Comparison of ENCODE assay signal across 8 mouse cellular contexts in the genomic region with DNA sequence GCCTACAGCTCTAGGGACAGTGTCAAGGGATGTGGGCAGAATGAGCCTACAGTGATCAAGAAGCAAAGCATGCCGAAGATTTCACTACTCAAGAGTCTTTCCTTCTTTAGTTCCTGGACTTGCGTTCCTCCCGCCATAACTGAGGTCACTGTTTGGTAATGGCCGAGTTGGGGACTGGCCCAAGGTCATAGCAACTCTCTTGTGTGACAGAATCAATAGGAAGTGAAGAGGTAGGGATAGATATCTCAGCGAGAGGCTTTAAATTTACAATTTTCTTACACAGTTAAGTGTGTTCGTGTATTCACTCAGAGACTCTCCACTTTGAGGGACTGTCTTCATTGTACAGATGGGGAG. TPM values are rescaled to one million over a fixed set of nuclear protein-coding genes. Genes with fewer than 3 reads are reported as not detected.
DNase-seq lines count a peak whose midpoint lies in the region; ATAC-seq and TF ChIP-seq lines count a peak whose summit lies in the region.

No protein-coding gene starts in this region.

- H3K27ac ChIP-seq in heart, adult 2 months, result peak overlapping the region; percentile 85
- no peak overlapping the region for H3K27ac ChIP-seq in forebrain, embryonic 11.5 days (ENCODE audit: low read depth, low read length)
- peak overlapping the region; percentile 93 for H3K27ac ChIP-seq in liver, embryonic 13.5 days

- TF ChIP-seq EP300 in heart, adult 2 months (IDR thresholded peaks at IDR 0.05; ENCODE audit: insufficient read depth, low read depth, low read length), result no peak

- peak in 1 of 2 experiments; percentile 31 for DNase-seq in heart, adult 2 months
- DNase-seq in heart, adult 8-10 months (ENCODE audit: low spot score), result no peak
- DNase-seq in forebrain, embryonic 11.5 days (ENCODE audit: low spot score), result no peak
- DNase-seq in liver, embryonic 13.5 days, result peak; percentile 15
- DNase-seq in left cerebral cortex, adult 11 months (ENCODE audit: low spot score), result no peak
- no peak for DNase-seq in MN1 (ENCODE audit: low spot score)

- TF ChIP-seq POLR2A in heart, adult 2 months (IDR thresholded peaks at IDR 0.05; ENCODE audit: insufficient read depth, low read depth, low read length), result no peak

- H3K9me3 ChIP-seq in E14TG2a.4 (ENCODE audit: low read length), result peaks cover 17% of the 10 kb centered on the region
- no peaks in the 10 kb centered on the region for H3K9me3 ChIP-seq in forebrain, embryonic 11.5 days (ENCODE audit: control insufficient read depth, low read length)
- H3K9me3 ChIP-seq in liver, embryonic 13.5 days (replicated peaks), result no peaks in the 10 kb centered on the region

- H3K4me2 ChIP-seq in forebrain, embryonic 11.5 days (ENCODE audit: low read depth, low read length, severe bottlenecking), result peak overlapping the region; percentile 82
- H3K4me2 ChIP-seq in liver, embryonic 13.5 days, result peak overlapping the region; percentile 83

- H3K27me3 ChIP-seq in heart, adult 2 months (ENCODE audit: control insufficient read depth, insufficient read depth, low read length), result no peaks in the 10 kb centered on the region
- no peaks in the 10 kb centered on the region for H3K27me3 ChIP-seq in E14TG2a.4 (ENCODE audit: insufficient read depth, low read length)
- H3K27me3 ChIP-seq in forebrain, embryonic 11.5 days (ENCODE audit: control insufficient read depth, insufficient read depth, low read length), result no peaks in the 10 kb centered on the region
- no peaks in the 10 kb centered on the region for H3K27me3 ChIP-seq in liver, embryonic 13.5 days

- H3K79me2 ChIP-seq in heart, adult 2 months (replicated peaks; ENCODE audit: control insufficient read depth, insufficient read depth, low read length), result no peaks in the 10 kb centered on the region

- no peak for TF ChIP-seq CTCF in heart, adult 2 months (IDR thresholded peaks at IDR 0.05)
- TF ChIP-seq CTCF in E14TG2a.4 (conservative IDR thresholded peaks at IDR 0.05; ENCODE audit: low read length), result no peak

- peaks cover 4% of the 10 kb centered on the region for H3K4me1 ChIP-seq in heart, adult 2 months (ENCODE audit: control insufficient read depth, insufficient read depth, low read length)
- peaks cover 37% of the 10 kb centered on the region for H3K4me1 ChIP-seq in E14TG2a.4 (replicated peaks; ENCODE audit: low read depth, low read length)
- H3K4me1 ChIP-seq in forebrain, embryonic 11.5 days (replicated peaks; ENCODE audit: control insufficient read depth, insufficient read depth, low read length), result peaks cover 4% of the 10 kb centered on the region; the same call in 1 of the 2 replicates
- H3K4me1 ChIP-seq in liver, embryonic 13.5 days (replicated peaks), result peaks cover 64% of the 10 kb centered on the region

- ATAC-seq in forebrain, embryonic 11.5 days (replicated peaks; ENCODE audit: low FRiP score), result no peak
- no peak for ATAC-seq in liver, embryonic 13.5 days (ENCODE audit: low read depth)
- ATAC-seq in erythroid progenitor cell, adult 5-6 weeks (replicated peaks; ENCODE audit: low FRiP score, poor library complexity, severe bottlenecking), result no peak; the same call in 1 of the 2 replicates

- peaks cover 3% of the 10 kb centered on the region for H3K36me3 ChIP-seq in heart, adult 2 months (ENCODE audit: control insufficient read depth, insufficient read depth, low read length)
- peaks cover 14% of the 10 kb centered on the region; the same call in 1 of the 2 replicates for H3K36me3 ChIP-seq in E14TG2a.4 (ENCODE audit: insufficient read depth, low read length)
- H3K36me3 ChIP-seq in forebrain, embryonic 11.5 days (ENCODE audit: control insufficient read depth, insufficient read depth, low read length), result no peaks in the 10 kb centered on the region
- peaks cover 26% of the 10 kb centered on the region for H3K36me3 ChIP-seq in liver, embryonic 13.5 days

- 23% methylated on average over 6 of the region's 6 CpGs for WGBS in heart, adult 2 months
- 58% methylated on average over 6 of the region's 6 CpGs for WGBS in forebrain, embryonic 11.5 days
- WGBS in liver, embryonic 13.5 days (ENCODE audit: insufficient replicate concordance), result 11% methylated on average over 6 of the region's 6 CpGs

- H3K9ac ChIP-seq in heart, adult 2 months (ENCODE audit: low read depth, low read length), result peak overlapping the region; percentile 63
- H3K9ac ChIP-seq in forebrain, embryonic 11.5 days (ENCODE audit: low read length), result peak overlapping the region; percentile 73
- peak overlapping the region; percentile 85 for H3K9ac ChIP-seq in liver, embryonic 13.5 days

- peak overlapping the region; percentile 83 for H3K4me3 ChIP-seq in heart, adult 2 months
- peak overlapping the region; percentile 92 for H3K4me3 ChIP-seq in E14TG2a.4 (replicated peaks; ENCODE audit: low read length)
- H3K4me3 ChIP-seq in forebrain, embryonic 11.5 days (ENCODE audit: low read depth, low read length), result peak overlapping the region; percentile 51
- peak overlapping the region; percentile 91 for H3K4me3 ChIP-seq in liver, embryonic 13.5 days (replicated peaks)

- intact Hi-C loops in heart, adult 2 months (cut with DNase I), result no loop called here

RNA-seq across cellular contexts. Expression of a gene that starts 0.8 kb away (rescaled TPM):
- total RNA-seq in heart, adult 2 months (2021), result 10 to 100 TPM; 59.7 to 68.1 TPM
- polyA plus RNA-seq in heart, adult 2 months (2012; rRNA removed), result 19.5 and 31.2 TPM in 2 replicates
- total RNA-seq in heart, adult 8-10 months (2022), result 10 to 100 TPM; 63.2 to 72.4 (median 71.0) TPM
- 149 and 161 TPM in 2 replicates for polyA plus RNA-seq in forebrain, embryonic 11.5 days (2014; fragmentation: Nextera tagmentation; extraction: Ambion mirVana)
- 196 and 222 TPM in 2 replicates for polyA plus RNA-seq in liver, embryonic 13.5 days (2015; fragmentation: Nextera tagmentation; extraction: Ambion mirVana)
- 84.3 and 120 TPM in 2 replicates for total RNA-seq in erythroid progenitor cell, adult 5-6 weeks (2015; ENCODE audit: low replicate concordance)
- 36.8 and 53.8 TPM in 2 replicates for total RNA-seq in erythroid progenitor cell, adult 5-6 weeks (2017; ENCODE audit: low replicate concordance)

RNA-seq across cellular contexts. Expression of a gene that starts 0.8 kb away (rescaled TPM):
- 10 to 100 TPM; 24.8 to 27.6 TPM for total RNA-seq in heart, adult 2 months (2021)
- polyA plus RNA-seq in heart, adult 2 months (2012; rRNA removed), result 19.2 and 25.2 TPM in 2 replicates
- 10 to 100 TPM; 21.3 to 25.8 (median 24.0) TPM for total RNA-seq in heart, adult 8-10 months (2022)
- polyA plus RNA-seq in forebrain, embryonic 11.5 days (2014; fragmentation: Nextera tagmentation; extraction: Ambion mirVana), result 140 TPM in 2 replicates
- polyA plus RNA-seq in liver, embryonic 13.5 days (2015; fragmentation: Nextera tagmentation; extraction: Ambion mirVana), result 79.7 and 94.6 TPM in 2 replicates
- 67.1 and 84.0 TPM in 2 replicates for total RNA-seq in erythroid progenitor cell, adult 5-6 weeks (2015; ENCODE audit: low replicate concordance)
- 81.5 and 97.5 TPM in 2 replicates for total RNA-seq in erythroid progenitor cell, adult 5-6 weeks (2017; ENCODE audit: low replicate concordance)

RNA-seq across cellular contexts. Expression of a gene that starts 30.9 kb away (rescaled TPM):
- 1 to 10 TPM; 5.8 TPM for total RNA-seq in heart, adult 2 months (2021)
- 5.6 and 8.5 TPM in 2 replicates for polyA plus RNA-seq in heart, adult 2 months (2012; rRNA removed)
- 1 to 10 TPM; 3.5 to 8.0 (median 4.8) TPM for total RNA-seq in heart, adult 8-10 months (2022)
- polyA plus RNA-seq in forebrain, embryonic 11.5 days (2014; fragmentation: Nextera tagmentation; extraction: Ambion mirVana), result 8.7 and 9.0 TPM in 2 replicates
- polyA plus RNA-seq in liver, embryonic 13.5 days (2015; fragmentation: Nextera tagmentation; extraction: Ambion mirVana), result 20.5 and 23.8 TPM in 2 replicates
- total RNA-seq in erythroid progenitor cell, adult 5-6 weeks (2015; ENCODE audit: low replicate concordance), result 19.8 and 31.0 TPM in 2 replicates
- 25.5 and 51.6 TPM in 2 replicates for total RNA-seq in erythroid progenitor cell, adult 5-6 weeks (2017; ENCODE audit: low replicate concordance)

RNA-seq across cellular contexts. Expression of a gene that starts 57.7 kb away (rescaled TPM):
- total RNA-seq in heart, adult 2 months (2021), result under 1 TPM; 0.70 to 0.86 TPM
- polyA plus RNA-seq in heart, adult 2 months (2012; rRNA removed), result 0.70 and 0.73 TPM in 2 replicates
- under 1 TPM; 0.26 to 0.88 (median 0.47) TPM for total RNA-seq in heart, adult 8-10 months (2022)
- 1.6 and 2.7 TPM in 2 replicates for polyA plus RNA-seq in forebrain, embryonic 11.5 days (2014; fragmentation: Nextera tagmentation; extraction: Ambion mirVana)
- polyA plus RNA-seq in liver, embryonic 13.5 days (2015; fragmentation: Nextera tagmentation; extraction: Ambion mirVana), result 29.2 and 31.4 TPM in 2 replicates
- 179 and 188 TPM in 2 replicates for total RNA-seq in erythroid progenitor cell, adult 5-6 weeks (2015; ENCODE audit: low replicate concordance)
- total RNA-seq in erythroid progenitor cell, adult 5-6 weeks (2017; ENCODE audit: low replicate concordance), result 123 and 145 TPM in 2 replicates
